Mouse (Mus musculus) cerebellum, postnatal 36 days (tissue): ENCODE measurements around the gene Mup17.
A peak's percentile ranks its signal among the peaks of the same experiment; 100 is the strongest.
"Not testable (repeated sequence)": the region's sequence is repeated elsewhere in the genome, so short reads cannot be mapped to it uniquely, and the experiment has no call there.

Experiments used
- DNase-seq, 2 experiments: peaks; one replicate each; pipeline ENCODE4 v3.0.0; 2021 to 2022; ENCODE audit warnings: mixed read lengths in 2 of 2

The Mup17 gene

DNA sequence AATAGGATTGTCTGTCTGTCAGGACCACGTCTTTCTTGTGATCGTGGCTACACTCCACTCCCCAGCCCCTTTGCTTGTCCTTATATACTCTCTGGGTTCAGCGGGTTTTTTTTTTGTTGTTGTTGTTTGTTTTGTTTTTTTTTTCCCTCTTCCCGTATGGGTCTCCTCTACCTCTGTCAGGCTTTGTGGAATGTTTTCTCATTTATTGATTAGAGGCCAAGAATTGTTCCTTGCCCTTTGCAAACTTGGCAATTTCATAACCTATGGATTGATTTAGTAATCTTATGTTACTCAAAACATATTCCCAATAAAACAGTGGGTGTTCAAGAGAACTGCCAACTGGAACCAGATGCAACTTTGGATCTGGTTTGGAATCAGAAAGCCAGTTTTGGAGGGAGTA lies at the start of gene Mup17:
Mup17 (minus strand) TSS at position 101 of the 400 bp plus-strand sequence.
- DNase-seq: not testable (repeated sequence)

DNA sequence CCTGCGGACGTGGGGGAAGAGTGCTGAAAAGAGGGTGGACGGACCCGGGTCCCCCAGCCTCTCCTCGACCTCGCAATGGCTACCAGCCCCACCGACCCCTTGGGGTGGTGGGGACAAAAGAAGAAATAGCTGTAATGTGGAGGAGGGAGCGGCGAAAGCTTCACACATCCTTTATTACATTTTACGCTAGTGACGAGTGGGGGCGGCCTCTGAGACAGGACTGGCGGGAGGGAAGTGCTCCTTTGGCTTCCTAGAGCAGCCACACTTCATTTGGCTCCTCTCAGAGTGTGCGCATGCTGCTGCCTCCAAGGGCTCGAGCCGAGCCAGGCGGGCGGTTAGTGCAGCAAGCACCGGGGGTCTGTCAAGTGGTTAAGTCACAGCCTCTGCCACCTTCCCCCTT lies 24.1 kb downstream of the Mup17 start:
- not testable (repeated sequence) for DNase-seq

DNA sequence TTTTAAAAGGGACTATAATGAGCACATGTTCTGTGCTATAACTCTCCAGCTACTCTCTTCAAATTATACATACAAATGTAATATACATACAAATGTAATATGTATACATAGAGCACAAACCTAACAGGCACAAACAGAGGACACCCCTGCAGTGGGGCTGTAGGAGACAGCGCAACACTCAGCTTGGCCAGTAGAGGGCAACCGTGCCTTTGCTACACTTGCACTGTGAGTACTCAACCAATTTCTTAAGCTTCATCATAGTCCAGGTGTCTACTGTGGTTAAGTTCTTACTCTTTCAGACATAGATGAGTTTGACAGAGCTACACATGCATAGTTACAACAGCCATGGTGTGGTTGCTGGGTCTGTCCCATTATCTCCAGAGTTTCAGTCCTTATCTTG lies 39.8 kb downstream of the Mup17 start:
- peak; percentile 9 to 12 for DNase-seq
